Mouse (Mus musculus): Measurements from ENCODE around the gene A4galt. TPM values are rescaled to one million over a fixed set of nuclear protein-coding genes. Genes with fewer than 3 reads are reported as not detected.
A peak's percentile ranks its signal among the peaks of the same experiment; 100 is the strongest.

A4galt gene
- polyA plus RNA-seq, 1 experiment from 2014 or later = 0.53 TPM

DNA sequence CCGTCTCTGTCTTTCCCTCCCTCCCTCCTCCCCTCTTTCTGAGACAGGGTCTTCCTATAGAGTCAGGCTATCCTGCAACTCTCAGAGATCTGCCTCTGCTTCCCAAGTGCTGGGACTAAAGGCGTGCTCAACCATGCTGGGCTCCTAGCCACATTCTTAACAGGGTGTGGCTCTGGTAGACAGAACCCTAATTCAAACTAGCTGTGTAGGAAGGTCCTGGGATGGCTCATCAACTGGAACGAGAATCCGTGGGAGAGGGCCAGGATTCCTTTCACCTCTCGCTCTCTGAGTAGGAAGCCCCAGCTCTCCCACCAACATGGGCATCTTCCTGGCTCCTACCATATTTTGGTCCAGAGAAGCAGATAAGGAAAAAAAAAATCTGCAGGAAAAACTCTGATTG, 69.2 kb downstream of the A4galt start:
- Histone ChIP-seq H3K9me3 (no peaks in the 10 kb centered on the region; the same call in 1 of the 2 replicates), H3K4me2 (no peak overlapping the region), H3K9ac (no peak overlapping the region), H3K36me3 (no peaks in the 10 kb centered on the region), H3K27ac (peak overlapping the region; percentile 11; the same call in 1 of the 2 replicates), H3K4me3 (no peak overlapping the region), H3K4me1 (0 out of 2 replicates have a peak, but pooled peaks cover 5% of the 10 kb centered on the region), H3K27me3 (no peaks in the 10 kb centered on the region)
- 56% methylated on average over 5 of the region's 5 CpGs for WGBS
- ATAC-seq (ENCODE audit: insufficient number of reproducible peaks, insufficient read depth, low FRiP score, low TSS enrichment, low read depth) = no peak

GRCm38 (mm10) chr15:83181800-83182330, 69.7 kb downstream of the A4galt start:
- Histone ChIP-seq H3K27ac (peak overlapping the region; percentile 11; the same call in 1 of the 2 replicates), H3K9me3 (no peaks in the 10 kb centered on the region; the same call in 1 of the 2 replicates), H3K4me3 (no peak overlapping the region), H3K4me1 (0 out of 2 replicates have a peak, but pooled peaks cover 5% of the 10 kb centered on the region), H3K27me3 (no peaks in the 10 kb centered on the region), H3K4me2 (no peak overlapping the region), H3K36me3 (no peaks in the 10 kb centered on the region), H3K9ac (no peak overlapping the region)
- ATAC-seq (ENCODE audit: insufficient number of reproducible peaks, insufficient read depth, low FRiP score, low TSS enrichment, low read depth) = no peak
- 54% methylated on average over 4 of the region's 4 CpGs for WGBS

DNA sequence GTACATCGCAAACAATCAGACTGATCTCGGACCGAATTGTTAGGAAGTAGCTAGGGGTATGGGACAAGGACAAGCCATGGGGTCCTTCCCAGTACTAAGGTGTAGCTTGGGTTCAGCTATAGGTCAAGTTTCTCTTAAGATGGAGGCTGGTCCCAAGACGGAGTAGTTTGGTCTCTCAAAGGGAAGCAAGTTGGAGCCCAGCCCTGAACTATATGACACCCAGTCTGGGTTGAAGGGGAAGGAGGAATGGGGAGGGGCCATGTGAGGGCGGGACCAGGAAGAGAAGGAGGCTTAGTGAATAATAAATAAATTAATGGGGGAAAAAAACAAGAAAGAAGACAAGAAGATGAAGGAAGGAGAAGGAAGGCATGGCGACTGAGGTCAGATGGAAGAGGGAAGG, 71.6 kb downstream of the A4galt start:
- no peak for ATAC-seq (ENCODE audit: insufficient number of reproducible peaks, insufficient read depth, low FRiP score, low TSS enrichment, low read depth)
- 88% methylated on average over 6 of the region's 6 CpGs for WGBS

More for the DNA sequence above, 71.6 kb downstream of the A4galt start:
- no peaks in the 10 kb centered on the region for H3K36me3 ChIP-seq
- no peak overlapping the region for H3K9ac ChIP-seq
- no peak overlapping the region for H3K27ac ChIP-seq
- no peak overlapping the region for H3K4me3 ChIP-seq
- H3K9me3 ChIP-seq = no peaks in the 10 kb centered on the region; the same call in 1 of the 2 replicates
- H3K27me3 ChIP-seq = no peaks in the 10 kb centered on the region
- no peak overlapping the region for H3K4me2 ChIP-seq
- 0 out of 2 replicates have a peak, but pooled peaks cover 5% of the 10 kb centered on the region for H3K4me1 ChIP-seq

Other genes with a start within 250 kb of the A4galt start
- gene Nfam1, start 218.5 kb downstream of the A4galt start, polyA plus RNA-seq (2015; fragmentation: Nextera tagmentation; extraction: Ambion mirVana) = 3.6 and 3.7 TPM in 2 replicates
- 60.9 and 68.9 TPM in 2 replicates for gene Serhl, start 162.3 kb downstream of the A4galt start, polyA plus RNA-seq (2015; fragmentation: Nextera tagmentation; extraction: Ambion mirVana)
- gene Rrp7a, start 129.0 kb downstream of the A4galt start, polyA plus RNA-seq (2015; fragmentation: Nextera tagmentation; extraction: Ambion mirVana) = 53.8 and 67.7 TPM in 2 replicates
- 155 TPM in 2 replicates for gene Poldip3, start 102.4 kb downstream of the A4galt start, polyA plus RNA-seq (2015; fragmentation: Nextera tagmentation; extraction: Ambion mirVana)
- gene Cyb5r3, start 79.2 kb downstream of the A4galt start, polyA plus RNA-seq (2015; fragmentation: Nextera tagmentation; extraction: Ambion mirVana) = 116 and 118 TPM in 2 replicates
- 45.3 and 49.9 TPM in 2 replicates for gene Arfgap3, start 98.5 kb upstream of the A4galt start, polyA plus RNA-seq (2015; fragmentation: Nextera tagmentation; extraction: Ambion mirVana)
- gene Pacsin2, start 212.8 kb upstream of the A4galt start, polyA plus RNA-seq (2015; fragmentation: Nextera tagmentation; extraction: Ambion mirVana) = 49.4 and 49.6 TPM in 2 replicates